Mouse (Mus musculus): ENCODE data around the gene Adra1b. TPM values are rescaled to one million over a fixed set of nuclear protein-coding genes. Genes with fewer than 3 reads are reported as not detected.

Gene Adra1b
- 1 to 10 TPM; 1.8 to 2.9 TPM for total RNA-seq (2021)
- long read RNA-seq, experiment 1, partial matches to known transcripts = 0 of 1 reads
- long read RNA-seq, experiment 1, other reads (novel, unspliced or antisense) = 0 of 1 reads
- long read RNA-seq, experiment 2, partial matches to known transcripts = 0 of 3 reads
- long read RNA-seq, experiment 2, other reads (novel, unspliced or antisense) = 2 of 3 reads

GRCm38 (mm10) chr11:43901051-43901654, at the start of gene Adra1b:
Gene Adra1b, minus strand, starts transcription at chr11:43901210.
- DNase-seq (ENCODE audit: low spot score in 2 of 2) = no peak

GRCm38 (mm10) chr11:43950274-43950673, 49.3 kb upstream of the Adra1b start:
- no peak for DNase-seq (ENCODE audit: low spot score in 2 of 2)

- no peak for DNase-seq (ENCODE audit: low spot score in 2 of 2)
Measured at GRCm38 (mm10) chr11:43943781-43944180, 42.8 kb upstream of the Adra1b start.

GRCm38 (mm10) chr11:43943167-43943566, 42.2 kb upstream of the Adra1b start:
- no peak for DNase-seq (ENCODE audit: low spot score in 2 of 2)

GRCm38 (mm10) chr11:43940501-43941202, 39.6 kb upstream of the Adra1b start:
- DNase-seq (ENCODE audit: low spot score in 2 of 2) = no peak

- DNase-seq (ENCODE audit: low spot score in 2 of 2) = no peak
Measured at GRCm38 (mm10) chr11:43936023-43936422, 35.0 kb upstream of the Adra1b start.

GRCm38 (mm10) chr11:43933480-43933879, 32.5 kb upstream of the Adra1b start:
- DNase-seq (ENCODE audit: low spot score in 2 of 2) = peak; percentile 25 to 31

- DNase-seq (ENCODE audit: low spot score in 2 of 2) = no peak
Measured at GRCm38 (mm10) chr11:43933000-43933399, 32.0 kb upstream of the Adra1b start.

- no peak for DNase-seq (ENCODE audit: low spot score in 2 of 2)
Measured at GRCm38 (mm10) chr11:43930191-43930590, 29.2 kb upstream of the Adra1b start.

GRCm38 (mm10) chr11:43929706-43930105, 28.7 kb upstream of the Adra1b start:
- no peak for DNase-seq (ENCODE audit: low spot score in 2 of 2)

GRCm38 (mm10) chr11:43929178-43929577, 28.2 kb upstream of the Adra1b start:
- DNase-seq (ENCODE audit: low spot score in 2 of 2) = peak; percentile 26 to 46

- no peak for DNase-seq (ENCODE audit: low spot score in 2 of 2)
Measured at GRCm38 (mm10) chr11:43927133-43927815, 26.3 kb upstream of the Adra1b start.

GRCm38 (mm10) chr11:43926163-43926562, 25.2 kb upstream of the Adra1b start:
- DNase-seq (ENCODE audit: low spot score in 2 of 2) = no peak

GRCm38 (mm10) chr11:43925584-43925983, 24.6 kb upstream of the Adra1b start:
- DNase-seq (ENCODE audit: low spot score in 2 of 2) = no peak

- no peak for DNase-seq (ENCODE audit: low spot score in 2 of 2)
Measured at GRCm38 (mm10) chr11:43921701-43922100, 20.7 kb upstream of the Adra1b start.

- no peak for DNase-seq (ENCODE audit: low spot score in 2 of 2)
Measured at GRCm38 (mm10) chr11:43919492-43920055, 18.6 kb upstream of the Adra1b start.

- no peak for DNase-seq (ENCODE audit: low spot score in 2 of 2)
Measured at GRCm38 (mm10) chr11:43914552-43915447, 13.8 kb upstream of the Adra1b start.

- DNase-seq (ENCODE audit: low spot score in 2 of 2) = no peak
Measured at GRCm38 (mm10) chr11:43912136-43912888, 11.3 kb upstream of the Adra1b start.

GRCm38 (mm10) chr11:43911646-43912045, 10.6 kb upstream of the Adra1b start:
- no peak for DNase-seq (ENCODE audit: low spot score in 2 of 2)

- no peak for DNase-seq (ENCODE audit: low spot score in 2 of 2)
Measured at GRCm38 (mm10) chr11:43903351-43903750, 2.3 kb upstream of the Adra1b start.

Data from adrenal gland, adult 18-20 months (tissue).